Mouse (Mus musculus): ENCODE data around the gene Gm45261.

Gm45261 gene

GRCm38 (mm10) chr1:80461348-80461747, at the start of gene Gm45261:
TSS of gene Gm45261 (minus strand) at chr1:80461448.
- no peak for DNase-seq (ENCODE audit: low read depth, low spot score)

GRCm38 (mm10) chr1:80504757-80505156, 43.5 kb upstream of the Gm45261 start:
- no peak for DNase-seq (ENCODE audit: low read depth, low spot score)

GRCm38 (mm10) chr1:80504081-80504480, 42.8 kb upstream of the Gm45261 start:
- DNase-seq (ENCODE audit: low read depth, low spot score), result no peak

GRCm38 (mm10) chr1:80502456-80503165, 41.4 kb upstream of the Gm45261 start:
- no peak for DNase-seq (ENCODE audit: low read depth, low spot score)

- DNase-seq (ENCODE audit: low read depth, low spot score), result no peak
Observed at GRCm38 (mm10) chr1:80499264-80499663, 38.0 kb upstream of the Gm45261 start.

- no peak for DNase-seq (ENCODE audit: low read depth, low spot score)
Observed at GRCm38 (mm10) chr1:80496360-80496759, 35.1 kb upstream of the Gm45261 start.

- no peak for DNase-seq (ENCODE audit: low read depth, low spot score)
Observed at GRCm38 (mm10) chr1:80483419-80483818, 22.2 kb upstream of the Gm45261 start.

- DNase-seq (ENCODE audit: low read depth, low spot score), result no peak
Observed at GRCm38 (mm10) chr1:80474942-80475341, 13.7 kb upstream of the Gm45261 start.

- no peak for DNase-seq (ENCODE audit: low read depth, low spot score)
Observed at GRCm38 (mm10) chr1:80472395-80472794, 11.1 kb upstream of the Gm45261 start.

- no peak for DNase-seq (ENCODE audit: low read depth, low spot score)
Observed at GRCm38 (mm10) chr1:80459923-80460322, 1.3 kb downstream of the Gm45261 start.

GRCm38 (mm10) chr1:80459477-80459876, 1.8 kb downstream of the Gm45261 start:
- no peak for DNase-seq (ENCODE audit: low read depth, low spot score)

- DNase-seq (ENCODE audit: low read depth, low spot score), result no peak
Observed at GRCm38 (mm10) chr1:80453971-80454370, 7.3 kb downstream of the Gm45261 start.

- no peak for DNase-seq (ENCODE audit: low read depth, low spot score)
Observed at GRCm38 (mm10) chr1:80451914-80452549, 9.2 kb downstream of the Gm45261 start.

- DNase-seq (ENCODE audit: low read depth, low spot score), result no peak
Observed at GRCm38 (mm10) chr1:80447554-80447953, 13.7 kb downstream of the Gm45261 start.

- DNase-seq (ENCODE audit: low read depth, low spot score), result no peak
Observed at GRCm38 (mm10) chr1:80440911-80441310, 20.3 kb downstream of the Gm45261 start.

GRCm38 (mm10) chr1:80438506-80438905, 22.7 kb downstream of the Gm45261 start:
- no peak for DNase-seq (ENCODE audit: low read depth, low spot score)

- DNase-seq (ENCODE audit: low read depth, low spot score), result no peak
Observed at GRCm38 (mm10) chr1:80427946-80428345, 33.3 kb downstream of the Gm45261 start.

- DNase-seq (ENCODE audit: low read depth, low spot score), result no peak
Observed at GRCm38 (mm10) chr1:80427425-80427824, 33.8 kb downstream of the Gm45261 start.

- no peak for DNase-seq (ENCODE audit: low read depth, low spot score)
Observed at GRCm38 (mm10) chr1:80424666-80425065, 36.6 kb downstream of the Gm45261 start.

GRCm38 (mm10) chr1:80418321-80419045, 42.8 kb downstream of the Gm45261 start:
- DNase-seq (ENCODE audit: low read depth, low spot score), result no peak

GRCm38 (mm10) chr1:80416329-80416728, 44.9 kb downstream of the Gm45261 start:
- no peak for DNase-seq (ENCODE audit: low read depth, low spot score)

GRCm38 (mm10) chr1:80412521-80412920, 48.7 kb downstream of the Gm45261 start:
- DNase-seq (ENCODE audit: low read depth, low spot score), result no peak

Data from brain, embryonic 18.5 days (tissue).